Mouse (Mus musculus): ENCODE measurements around the gene Dscaml1.

The Dscaml1 gene

GRCm38 (mm10) chr9:45787547-45787946, 361.1 kb downstream of the Dscaml1 start:
- DNase-seq, result no peak

DNA sequence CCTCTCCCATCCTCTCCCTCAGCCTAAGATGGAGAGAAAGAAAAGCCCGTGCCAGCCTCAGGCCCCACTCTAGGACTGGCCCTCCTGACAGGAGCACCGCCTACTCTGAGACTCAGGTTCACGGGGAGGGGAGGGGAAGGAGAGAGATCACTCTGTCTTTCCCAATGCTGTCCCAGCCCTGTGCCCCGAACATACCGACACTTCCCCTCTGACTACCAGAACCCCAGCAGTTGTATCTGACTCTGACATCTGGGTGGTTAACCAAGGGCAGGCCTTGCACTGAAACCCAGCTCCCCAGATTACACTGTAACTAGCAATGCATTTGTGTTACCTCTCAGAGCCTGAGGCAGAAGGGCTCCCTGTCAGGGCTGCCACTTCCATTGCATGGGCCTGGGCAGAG, 362.0 kb downstream of the Dscaml1 start:
- DNase-seq, result no peak

- DNase-seq, result no peak
These were observed 365.2 kb downstream of the Dscaml1 start for GRCm38 (mm10) chr9:45791456-45792142.

- DNase-seq, result no peak
These were observed 365.8 kb downstream of the Dscaml1 start for GRCm38 (mm10) chr9:45792235-45792634.

GRCm38 (mm10) chr9:45793697-45794096, 367.3 kb downstream of the Dscaml1 start:
- no peak for DNase-seq

DNA sequence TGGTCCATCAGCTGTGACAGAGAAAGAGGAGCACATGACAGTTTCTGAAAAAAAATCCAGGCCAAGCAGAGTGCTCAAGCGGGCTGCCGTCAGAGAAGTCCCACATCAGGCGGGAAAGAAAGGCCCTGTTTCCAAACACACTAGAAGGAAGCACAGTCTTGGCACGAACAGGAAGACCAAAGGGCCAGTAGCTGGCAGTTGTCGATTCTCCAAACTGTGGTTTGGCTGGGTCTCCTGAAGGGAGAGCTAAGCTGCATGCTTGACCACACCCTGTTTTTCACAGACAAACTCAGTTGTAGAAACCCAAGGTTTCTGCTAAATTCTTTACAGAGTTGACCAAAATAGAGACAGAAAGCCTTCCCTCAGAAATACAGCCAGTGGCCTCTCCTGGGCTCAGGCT, 369.3 kb downstream of the Dscaml1 start:
- DNase-seq, result no peak

GRCm38 (mm10) chr9:45797271-45797670, 370.8 kb downstream of the Dscaml1 start:
- DNase-seq, result no peak

- DNase-seq, result peak in 1 of 2 experiments; percentile 4
These were observed 372.2 kb downstream of the Dscaml1 start for GRCm38 (mm10) chr9:45798467-45799164.

- no peak for DNase-seq
These were observed 373.0 kb downstream of the Dscaml1 start for GRCm38 (mm10) chr9:45799402-45799801.
